Mouse (Mus musculus) ovary, postnatal 14 days (tissue): ENCODE data around the gene Prdx6b.

ENCODE experiments used
- DNase-seq: peaks from one replicate; pipeline ENCODE4 v3.0.0; 2022; ENCODE audit warnings: low spot score

The Prdx6b gene

GRCm38 (mm10) chr2:80325779-80326178 lies 33.5 kb downstream of the Prdx6b start:
- no peak for DNase-seq

- DNase-seq, result no peak
Measured at GRCm38 (mm10) chr2:80327272-80327671, 35.0 kb downstream of the Prdx6b start.

- DNase-seq, result no peak
Measured at GRCm38 (mm10) chr2:80328961-80329653, 36.8 kb downstream of the Prdx6b start.

- DNase-seq, result no peak
Measured at GRCm38 (mm10) chr2:80340537-80340936, 48.3 kb downstream of the Prdx6b start.
